Mouse (Mus musculus) erythroblast, embryonic 14.5 days (primary cell): ENCODE measurements around the gene Tmem45a.

Source experiments
- GATA1 ChIP-seq: IDR thresholded peaks from 2 replicates; pipeline ENCODE4 v1.6.1; 2012; ENCODE audit warnings: low read length, inconsistent platforms, mixed read lengths
- TAL1 ChIP-seq: IDR thresholded peaks from 3 replicates; pipeline ENCODE4 v1.6.1; 2012; ENCODE audit warnings: low read length, inconsistent platforms, mixed read lengths

DNA sequence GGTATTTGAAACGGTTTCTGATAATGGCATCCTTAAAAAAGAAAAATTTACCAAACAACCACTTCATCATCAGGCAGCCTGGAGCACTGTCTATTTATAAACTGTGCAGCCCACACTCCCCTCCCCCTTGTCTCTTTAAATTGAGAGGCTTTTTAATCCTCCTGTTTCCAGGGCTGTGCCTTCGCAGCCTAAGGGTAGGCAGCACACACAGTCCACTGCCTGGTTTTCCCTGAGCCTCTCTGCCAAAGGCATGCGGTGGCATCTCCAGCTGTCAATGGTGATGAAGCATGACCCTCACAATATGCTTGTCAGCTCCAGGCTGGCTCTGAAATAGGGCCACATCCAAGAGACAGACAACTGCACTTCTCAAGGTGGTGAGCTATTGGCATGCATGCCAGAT is 42.1 kb upstream of the Tmem45a start, which contains the start of gene Lnp1:
- no peak for TF ChIP-seq GATA1
- TF ChIP-seq TAL1, result no peak
